Mouse (Mus musculus) hindbrain, embryonic 10.5 days (tissue): ENCODE measurements around the gene Aktip. TPM values are rescaled to one million over a fixed set of nuclear protein-coding genes. Genes with fewer than 3 reads are reported as not detected.

Experiments used
- DNase-seq: peaks from one replicate; pipeline ENCODE4 v3.0.0-alpha.2; 2017; ENCODE audit warnings: low spot score
- H3K27ac ChIP-seq: fragments of 300-500 bp; sonication (generic); 2 replicates; pipeline ENCODE4 v1.5.1; 2016; ENCODE audit warnings: mild to moderate bottlenecking, moderate library complexity
- H3K27me3 ChIP-seq: fragments of 300-500 bp; sonication (generic); 2 replicates; pipeline ENCODE4 v1.6.1; 2016; ENCODE audit warnings: mild to moderate bottlenecking; ENCODE audit not compliant: poor library complexity, insufficient read depth, severe bottlenecking
- H3K36me3 ChIP-seq: fragments of 300-500 bp; sonication (generic); 2 replicates; pipeline ENCODE4 v1.6.1; 2016; ENCODE audit warnings: mild to moderate bottlenecking, moderate library complexity
- H3K4me1 ChIP-seq: fragments of 300-500 bp; sonication (generic); replicated peaks from 2 replicates; pipeline ENCODE4 v1.6.1; 2016; ENCODE audit warnings: mild to moderate bottlenecking
- H3K4me3 ChIP-seq: fragments of 300-500 bp; sonication (generic); 2 replicates; pipeline ENCODE4 v1.5.1; 2016; ENCODE audit warnings: mild to moderate bottlenecking, moderate library complexity
- H3K9me3 ChIP-seq: fragments of 300-500 bp; sonication (generic); 2 replicates; pipeline ENCODE4 v1.6.1; 2016; ENCODE audit warnings: mild to moderate bottlenecking, moderate library complexity
- WGBS: fragments of 180-500 bp; shearing (Covaris S2); methylation state at CpG from one replicate; pipeline ENCODE4 v1.1.7; 2016; 5-methylcytosine and 5-hydroxymethylcytosine counted together
- polyA plus RNA-seq: library from polyadenylated mRNA; unstranded; fragments of >200 nt; fragmentation: Nextera tagmentation; extraction: Ambion mirVana; gene quantifications from 2 replicates; pipeline ENCODE4 v1.2.1, GENCODE M21; 2016

The Aktip gene
- polyA plus RNA-seq, 1 experiment from 2014 or later = 82.4 TPM

DNA sequence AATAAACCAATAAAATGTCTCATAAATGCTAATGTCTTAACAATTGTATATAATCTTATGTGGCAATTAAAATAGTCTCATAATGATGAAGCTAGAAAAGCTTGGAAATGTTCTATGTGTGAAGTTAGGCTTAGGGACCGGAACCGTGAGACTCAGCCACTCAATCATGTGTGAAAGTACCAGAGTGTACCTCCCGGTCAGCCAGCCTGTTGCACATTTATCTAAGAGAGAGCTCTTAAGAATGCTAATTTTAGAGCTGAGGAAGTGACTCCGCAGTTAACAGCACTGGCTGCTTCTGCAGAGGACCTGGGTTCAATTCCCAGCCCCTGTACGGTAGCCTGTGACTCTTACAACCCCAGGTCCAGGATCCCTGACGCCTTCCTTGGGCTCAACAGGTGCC, 101.7 kb downstream of the Aktip start:
- DNase-seq = no peak
- WGBS = 93% methylated on average over 6 of the region's 6 CpGs
- Histone ChIP-seq H3K4me1 (no peaks in the 10 kb centered on the region), H3K27me3 (no peaks in the 10 kb centered on the region), H3K4me3 (no peak overlapping the region), H3K27ac (no peak overlapping the region), H3K9me3 (no peaks in the 10 kb centered on the region), H3K36me3 (peaks cover 41% of the 10 kb centered on the region)

- no peaks in the 10 kb centered on the region for H3K4me1 ChIP-seq
- no peaks in the 10 kb centered on the region for H3K9me3 ChIP-seq
- H3K36me3 ChIP-seq = peaks cover 47% of the 10 kb centered on the region
- no peaks in the 10 kb centered on the region for H3K27me3 ChIP-seq
- DNase-seq = no peak
- WGBS = 91% methylated on average over 5 of the region's 5 CpGs
- no peak overlapping the region for H3K4me3 ChIP-seq
- H3K27ac ChIP-seq = no peak overlapping the region
Measured at GRCm38 (mm10) chr8:91094135-91094534, 105.6 kb downstream of the Aktip start.

GRCm38 (mm10) chr8:91089601-91090000, 110.2 kb downstream of the Aktip start:
- Histone ChIP-seq H3K9me3 (no peaks in the 10 kb centered on the region), H3K36me3 (peaks cover 49% of the 10 kb centered on the region), H3K4me1 (no peaks in the 10 kb centered on the region), H3K27ac (no peak overlapping the region), H3K4me3 (no peak overlapping the region), H3K27me3 (no peaks in the 10 kb centered on the region)
- 89% methylated on average over 2 of the region's 2 CpGs for WGBS
- DNase-seq = no peak

GRCm38 (mm10) chr8:91088452-91088851, 111.3 kb downstream of the Aktip start:
- Histone ChIP-seq H3K27me3 (no peaks in the 10 kb centered on the region), H3K36me3 (peaks cover 53% of the 10 kb centered on the region), H3K4me1 (no peaks in the 10 kb centered on the region), H3K9me3 (no peaks in the 10 kb centered on the region), H3K4me3 (no peak overlapping the region), H3K27ac (no peak overlapping the region)
- no peak for DNase-seq
- 95% methylated on average over 7 of the region's 7 CpGs for WGBS

GRCm38 (mm10) chr8:91082428-91082827, 117.3 kb downstream of the Aktip start:
- Histone ChIP-seq H3K27me3 (no peaks in the 10 kb centered on the region), H3K9me3 (no peaks in the 10 kb centered on the region), H3K27ac (no peak overlapping the region), H3K4me1 (no peaks in the 10 kb centered on the region), H3K4me3 (no peak overlapping the region), H3K36me3 (peaks cover 57% of the 10 kb centered on the region)
- 92% methylated on average over 12 of the region's 12 CpGs for WGBS
- DNase-seq = no peak

DNA sequence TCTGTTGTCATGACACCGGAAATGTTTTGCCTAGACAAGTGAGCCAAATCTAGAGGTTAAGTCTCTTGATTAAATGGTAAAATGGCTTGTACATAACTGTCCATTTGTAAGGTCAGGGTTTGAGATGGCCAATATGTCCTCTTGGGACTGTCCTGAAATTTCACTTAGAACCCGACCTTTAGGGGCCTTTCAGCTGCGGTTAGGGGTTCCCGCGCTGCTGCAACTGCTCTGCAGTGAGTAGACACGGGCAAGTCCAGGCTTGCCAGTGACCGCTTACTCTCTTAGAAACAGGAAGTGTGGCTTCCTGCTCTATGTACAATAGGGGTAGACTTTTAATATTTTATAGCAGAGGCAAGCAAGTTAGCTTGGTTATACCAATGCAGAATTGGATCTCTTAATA, 117.9 kb downstream of the Aktip start:
- DNase-seq = no peak
- no peaks in the 10 kb centered on the region for H3K9me3 ChIP-seq
- H3K27me3 ChIP-seq = no peaks in the 10 kb centered on the region
- WGBS = 84% methylated on average over 7 of the region's 7 CpGs
- no peaks in the 10 kb centered on the region for H3K4me1 ChIP-seq
- peaks cover 56% of the 10 kb centered on the region for H3K36me3 ChIP-seq
- no peak overlapping the region for H3K27ac ChIP-seq
- no peak overlapping the region for H3K4me3 ChIP-seq

GRCm38 (mm10) chr8:91079678-91080077, 120.1 kb downstream of the Aktip start:
- H3K4me1 ChIP-seq = no peaks in the 10 kb centered on the region
- H3K27ac ChIP-seq = no peak overlapping the region
- H3K27me3 ChIP-seq = no peaks in the 10 kb centered on the region
- DNase-seq = no peak
- 93% methylated on average over 2 of the region's 2 CpGs for WGBS
- no peak overlapping the region for H3K4me3 ChIP-seq
- peaks cover 41% of the 10 kb centered on the region for H3K36me3 ChIP-seq
- H3K9me3 ChIP-seq = no peaks in the 10 kb centered on the region

GRCm38 (mm10) chr8:91077077-91077867, 122.5 kb downstream of the Aktip start:
- WGBS = 94% methylated on average over 12 of the region's 12 CpGs

GRCm38 (mm10) chr8:91070275-91070859, 129.4 kb downstream of the Aktip start:
- under 1% methylated on average over 34 of the region's 34 CpGs for WGBS
- Histone ChIP-seq H3K4me3 (peak overlapping the region; percentile 89), H3K4me1 (peaks cover 20% of the 10 kb centered on the region), H3K27me3 (no peaks in the 10 kb centered on the region), H3K9me3 (no peaks in the 10 kb centered on the region), H3K36me3 (no peaks in the 10 kb centered on the region), H3K27ac (peak overlapping the region; percentile 89)
- DNase-seq = peak; percentile 57

More at GRCm38 (mm10) chr8:91077077-91077867, 122.5 kb downstream of the Aktip start:
- no peak for DNase-seq
- Histone ChIP-seq H3K36me3 (peaks cover 32% of the 10 kb centered on the region), H3K27ac (no peak overlapping the region), H3K4me1 (no peaks in the 10 kb centered on the region), H3K27me3 (no peaks in the 10 kb centered on the region), H3K9me3 (no peaks in the 10 kb centered on the region), H3K4me3 (no peak overlapping the region)

- DNase-seq = peak; percentile 93
- Histone ChIP-seq H3K27ac (peak within 1 kb of the TSS; percentile 89), H3K4me1 (peaks cover 20% of the 10 kb centered on the region), H3K27me3 (no peaks in the 10 kb centered on the region), H3K9me3 (no peaks in the 10 kb centered on the region), H3K4me3 (peak within 1 kb of the TSS; percentile 89), H3K36me3 (no peaks in the 10 kb centered on the region)
- under 1% methylated on average over 25 of the region's 25 CpGs for WGBS
Measured at GRCm38 (mm10) chr8:91069834-91070233, 129.9 kb downstream of the Aktip start, which contains the start of gene Rbl2. Gene Rbl2 (plus strand): TSS chr8:91070057.

DNA sequence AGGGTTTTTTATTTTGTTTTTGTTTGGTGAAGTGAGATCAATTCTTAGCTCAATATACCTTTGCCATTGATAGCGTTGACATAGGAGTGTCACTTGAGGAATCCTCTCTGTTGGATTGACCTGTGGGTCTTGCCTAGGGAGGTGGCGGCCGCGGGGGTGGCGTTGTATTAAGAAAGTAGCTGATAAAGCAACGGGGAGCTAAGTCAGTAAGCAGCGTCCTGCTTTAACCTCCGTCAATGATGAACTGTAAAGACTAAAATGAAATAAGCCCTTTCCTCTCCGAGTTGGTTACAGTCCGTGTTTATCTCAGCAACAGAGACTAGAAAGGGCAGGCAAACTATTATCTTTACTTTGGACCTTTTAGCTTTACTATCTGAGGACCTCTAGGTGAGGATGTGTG, 130.4 kb downstream of the Aktip start:
- Histone ChIP-seq H3K27ac (peak overlapping the region; percentile 89), H3K9me3 (no peaks in the 10 kb centered on the region), H3K36me3 (no peaks in the 10 kb centered on the region), H3K4me3 (peak overlapping the region; percentile 89), H3K4me1 (peaks cover 20% of the 10 kb centered on the region), H3K27me3 (no peaks in the 10 kb centered on the region)
- DNase-seq = no peak
- WGBS = 10% methylated on average over 10 of the region's 10 CpGs

GRCm38 (mm10) chr8:91065179-91065578, 134.6 kb downstream of the Aktip start:
- no peaks in the 10 kb centered on the region for H3K27me3 ChIP-seq
- H3K4me1 ChIP-seq = peaks cover 16% of the 10 kb centered on the region
- H3K36me3 ChIP-seq = no peaks in the 10 kb centered on the region
- H3K9me3 ChIP-seq = no peaks in the 10 kb centered on the region
- H3K4me3 ChIP-seq = no peak overlapping the region
- DNase-seq = no peak
- WGBS = 71% methylated on average over 4 of the region's 4 CpGs
- H3K27ac ChIP-seq = no peak overlapping the region
